Mouse (Mus musculus) R1 (cell line): Measurements from ENCODE around the gene Arsk.

Experiments
- DNase-seq: peaks from one replicate; pipeline ENCODE4 v3.0.0-alpha.2; 2018; ENCODE audit warnings: low read depth, low spot score

Gene Arsk

DNA sequence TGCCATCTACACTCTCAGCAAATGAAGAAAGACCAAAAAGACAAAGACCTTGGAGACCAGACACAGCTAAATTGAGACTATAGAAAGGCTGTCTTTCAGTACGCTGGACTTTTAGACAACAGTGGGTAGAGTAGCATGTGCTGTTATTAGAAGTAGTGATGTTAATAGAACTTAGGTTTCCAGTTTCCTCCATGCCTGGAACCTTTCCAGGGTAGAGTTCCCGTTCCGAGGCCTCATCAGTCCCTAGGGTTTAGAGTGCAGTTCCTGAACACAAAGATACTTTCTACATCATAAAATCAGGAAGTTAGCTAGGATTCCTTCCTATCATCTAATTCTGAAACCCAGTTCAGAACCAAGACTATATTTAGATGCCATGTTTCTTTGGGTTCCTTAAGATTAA, 73.9 kb downstream of the Arsk start:
- DNase-seq, result no peak

DNA sequence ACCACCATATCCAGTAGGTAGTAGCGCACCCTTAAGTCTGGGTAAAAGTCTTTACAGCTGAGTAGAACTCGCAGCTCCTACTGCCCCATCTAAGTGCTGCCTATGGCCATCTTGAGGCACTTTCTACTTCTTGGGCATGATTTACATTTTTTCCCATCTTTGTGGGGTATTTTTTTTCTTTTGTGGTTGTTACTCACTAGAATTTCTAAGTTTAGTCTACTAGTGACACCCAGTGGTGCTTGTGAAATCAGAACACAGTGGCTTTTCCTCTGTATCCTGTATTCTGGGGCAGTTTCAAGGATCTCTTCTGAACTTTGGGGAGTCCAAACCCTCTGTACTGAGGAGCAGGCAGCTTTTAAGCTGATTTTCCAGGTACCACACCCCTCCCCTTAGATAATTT, 76.7 kb downstream of the Arsk start:
- DNase-seq, result no peak

DNA sequence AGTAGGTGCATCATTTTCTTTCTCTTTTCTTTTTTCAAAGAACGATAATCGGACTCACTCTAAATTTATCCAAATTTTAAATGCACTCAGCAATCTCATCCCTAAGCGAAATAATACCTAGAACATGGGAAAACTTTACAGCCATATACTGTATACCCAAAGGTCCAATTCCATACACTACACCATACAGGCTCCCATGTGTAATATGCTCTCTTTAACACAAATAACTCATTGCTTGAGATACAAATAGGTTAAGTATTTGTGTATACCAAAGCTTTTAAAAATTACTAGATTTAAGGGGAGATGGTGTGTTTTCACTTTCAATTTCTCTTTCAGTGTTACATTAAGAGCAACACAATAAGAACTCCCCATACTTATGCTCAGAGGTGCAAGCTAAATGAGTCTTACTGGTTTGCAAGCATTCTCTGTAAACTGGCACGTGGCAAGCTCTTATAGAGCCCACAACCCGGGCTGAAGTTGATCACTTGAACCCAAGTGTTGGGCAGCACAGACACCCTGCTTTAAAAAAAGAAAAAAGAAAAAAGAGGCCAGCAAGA, 79.5 kb downstream of the Arsk start:
- DNase-seq, result no peak

DNA sequence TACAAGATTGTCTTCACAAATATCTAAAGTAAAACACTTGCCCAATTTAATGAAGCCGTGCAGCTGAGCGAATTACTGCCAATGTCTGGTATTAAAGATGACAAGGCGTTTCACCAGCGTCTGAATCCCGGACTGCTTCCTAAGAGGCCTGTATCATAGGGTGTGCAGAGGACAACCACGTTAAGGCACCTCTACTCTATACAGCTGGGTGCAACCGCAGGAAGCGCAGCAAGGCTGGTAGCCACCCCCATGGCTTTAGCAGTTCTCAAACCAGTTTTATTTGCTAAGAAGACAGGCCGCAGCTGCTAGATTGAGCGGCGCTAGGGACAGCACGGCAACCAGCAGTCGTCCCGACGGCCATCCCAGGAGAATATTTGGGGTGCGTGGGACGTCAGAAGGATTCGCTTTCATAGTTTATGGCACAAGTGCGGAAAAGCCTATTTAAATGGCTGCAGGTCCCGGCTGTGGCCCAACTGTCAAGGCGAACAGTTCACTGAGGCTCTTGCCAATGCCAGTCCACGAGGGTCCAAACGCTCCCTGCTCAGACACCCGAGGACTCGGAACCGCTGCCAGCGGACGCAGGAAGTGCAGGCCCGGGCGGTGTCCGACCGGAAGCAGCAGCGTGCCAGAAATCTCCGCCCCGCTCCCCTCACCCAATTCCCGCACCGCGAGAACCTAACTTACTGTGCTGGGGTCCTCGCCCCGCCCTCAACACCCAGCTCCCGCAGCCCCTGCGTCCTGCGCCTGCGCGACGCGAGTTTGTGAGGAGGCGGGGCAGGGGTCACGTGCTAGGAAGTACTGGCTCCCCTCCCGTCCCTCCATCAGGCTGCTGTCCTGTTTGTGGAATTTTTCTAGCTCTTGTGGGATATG, 80.3 kb downstream of the Arsk start, which contains the start of gene Rfesd:
TSS of gene Rfesd (minus strand) at position 746 of the 870 bp plus-strand sequence.
- peak; percentile 97 for DNase-seq

DNA sequence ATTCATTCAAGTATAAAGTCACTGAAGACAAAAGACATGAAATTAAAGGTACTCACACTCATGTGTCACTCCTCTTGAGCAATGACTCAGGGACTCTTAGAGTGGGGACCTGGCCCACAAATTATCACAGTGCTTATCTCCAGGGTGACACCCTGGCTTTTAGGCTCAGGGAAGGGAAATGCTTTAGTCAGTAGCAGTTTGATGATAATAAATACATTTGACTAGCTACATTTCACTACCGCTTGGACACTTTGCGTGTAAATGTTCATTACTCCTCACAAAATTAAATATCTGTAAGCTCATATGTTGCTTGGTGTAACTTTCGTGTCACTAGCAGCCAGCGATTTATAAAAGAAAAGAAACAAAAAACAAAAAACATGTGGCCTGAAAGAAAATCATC, 81.0 kb downstream of the Arsk start:
- DNase-seq, result no peak

DNA sequence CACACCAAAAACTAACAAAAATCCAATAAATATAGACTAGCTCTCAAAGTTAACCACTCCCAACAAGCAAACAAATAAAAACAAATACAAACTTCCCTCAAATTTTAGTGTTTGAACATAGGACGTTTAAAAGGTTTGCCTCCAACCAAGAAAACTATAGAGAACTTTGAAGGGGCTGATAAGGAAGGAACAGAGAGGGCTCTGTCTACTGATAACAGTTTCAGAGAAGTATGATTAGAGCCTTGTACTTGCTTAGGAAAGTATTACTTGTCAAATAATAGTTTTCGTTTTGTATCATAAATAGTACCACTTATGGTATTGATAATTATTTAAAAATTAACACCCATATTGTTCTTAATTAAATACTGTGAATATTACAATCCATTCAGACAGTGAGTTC, 83.9 kb downstream of the Arsk start:
- no peak for DNase-seq
